Mouse (Mus musculus): ENCODE measurements around the gene Sh3bp1. TPM values are rescaled to one million over a fixed set of nuclear protein-coding genes. Genes with fewer than 3 reads are reported as not detected.

Sh3bp1 gene
- polyA plus RNA-seq (2015; fragmentation: Nextera tagmentation; extraction: Ambion mirVana), result 22.7 and 27.4 TPM in 2 replicates

DNA sequence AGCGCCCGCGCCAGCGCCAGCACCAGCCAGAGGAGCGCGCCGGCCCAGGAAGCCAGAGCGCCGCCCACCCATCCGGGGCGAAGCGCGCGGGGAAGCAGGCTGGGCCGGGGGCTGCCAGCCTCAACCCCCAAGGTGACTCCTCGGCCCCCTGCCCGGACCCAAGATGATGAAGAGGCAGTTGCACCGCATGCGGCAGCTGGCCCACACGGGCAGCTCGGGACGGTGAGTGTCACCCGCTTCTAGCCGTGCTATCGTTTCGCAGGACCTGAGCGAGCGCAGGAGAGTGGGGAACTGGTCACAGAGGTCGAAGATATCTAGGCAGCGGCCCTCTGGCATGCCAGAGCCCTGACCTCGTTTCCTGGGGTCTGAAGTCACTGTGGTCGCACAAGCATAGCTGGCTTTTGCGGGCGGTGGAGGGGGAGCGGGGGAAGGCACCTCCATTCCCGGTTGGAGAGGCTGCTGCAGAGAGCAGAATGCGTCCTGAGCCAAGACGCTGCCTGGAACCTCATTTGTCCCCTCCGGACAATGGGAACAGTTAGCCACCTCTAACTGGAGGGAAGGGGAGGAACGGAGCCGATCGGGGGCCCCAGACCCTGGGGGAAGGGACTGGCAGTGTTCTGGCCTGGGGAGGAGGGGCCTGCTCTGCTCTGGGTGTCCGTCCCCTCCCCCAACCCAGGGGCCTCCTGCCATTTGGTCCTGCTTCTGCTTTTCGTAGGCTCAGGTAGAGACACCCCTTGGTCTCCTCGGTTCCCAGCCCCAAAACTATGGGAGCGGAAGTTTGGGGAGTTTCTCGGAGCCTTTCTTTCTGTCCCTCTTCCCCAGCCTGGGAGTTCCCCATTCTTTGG, at the start of gene Sh3bp1:
TSS of gene Sh3bp1 (plus strand) at position 29 of the 845 bp plus-strand sequence.
- peak within 1 kb of the TSS; percentile 77 for H3K4me3 ChIP-seq (ENCODE audit: low read depth, low read length)
- peak; percentile 28; the same call in 1 of the 2 replicates for ATAC-seq (ENCODE audit: low FRiP score, low TSS enrichment)
- no peaks in the 10 kb centered on the region for H3K9me3 ChIP-seq (ENCODE audit: control insufficient read depth, low read length)
- H3K27ac ChIP-seq (replicated peaks), result peak within 1 kb of the TSS; percentile 85
- under 1% methylated on average over 43 of the region's 47 CpGs for WGBS
- H3K4me1 ChIP-seq (replicated peaks; ENCODE audit: control insufficient read depth, insufficient read depth), result peaks cover 7% of the 10 kb centered on the region
- H3K9ac ChIP-seq (ENCODE audit: low read length), result peak within 1 kb of the TSS; percentile 79
- H3K36me3 ChIP-seq (ENCODE audit: control insufficient read depth, insufficient read depth, low read length), result peaks cover 2% of the 10 kb centered on the region; the same call in 1 of the 2 replicates
- TF ChIP-seq CTCF (IDR thresholded peaks at IDR 0.05; ENCODE audit: low read depth) (no peak), EP300 (optimal IDR thresholded peaks at IDR 0.05) (no peak)
- H3K27me3 ChIP-seq (ENCODE audit: control insufficient read depth, insufficient read depth, low read length), result no peaks in the 10 kb centered on the region
- peak within 1 kb of the TSS; percentile 86 for H3K4me2 ChIP-seq (replicated peaks; ENCODE audit: low read depth)
- DNase-seq (ENCODE audit: low spot score), result peak; percentile 82

DNA sequence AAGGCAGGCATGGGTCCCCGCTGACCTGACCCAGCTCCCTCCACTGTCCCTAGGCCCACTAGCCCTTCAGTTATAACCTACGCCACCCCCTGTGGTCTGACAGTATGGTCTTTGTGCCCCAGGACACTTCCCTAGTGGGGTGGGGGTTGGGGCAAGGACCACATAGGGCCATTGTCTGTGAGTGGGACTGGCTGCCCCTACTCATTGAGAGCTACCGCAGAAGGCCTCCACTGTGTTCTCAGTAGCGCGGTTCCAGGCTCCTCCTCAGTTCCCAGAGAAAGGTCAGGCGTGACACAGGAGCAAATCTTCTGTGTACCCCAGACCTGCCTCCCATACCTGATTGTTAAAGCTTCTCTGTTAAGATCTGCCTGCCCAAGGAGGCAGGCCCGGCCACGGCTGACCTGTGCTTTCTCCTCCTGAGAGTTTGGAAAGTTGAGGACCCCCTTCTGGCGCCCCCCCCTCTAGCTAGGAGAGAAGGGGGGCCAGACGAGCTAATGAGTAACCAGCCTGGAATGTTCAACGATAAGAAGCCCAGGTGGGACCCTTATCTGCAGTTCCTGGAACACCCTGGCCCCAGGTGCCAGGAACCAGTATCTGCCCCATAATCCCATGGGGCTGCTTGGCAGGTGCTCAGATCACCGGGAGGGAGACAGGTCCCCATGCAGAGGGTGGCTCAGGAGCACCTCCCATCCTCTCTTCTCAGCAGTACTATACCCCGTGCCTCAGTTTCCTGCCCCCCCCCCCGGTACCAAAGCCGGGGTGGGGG, 49.3 kb upstream of the Sh3bp1 start:
- DNase-seq (ENCODE audit: low spot score) (peak; percentile 88), ATAC-seq (ENCODE audit: low FRiP score, low TSS enrichment) (peak; percentile 56)
- TF ChIP-seq CTCF (IDR thresholded peaks at IDR 0.05; ENCODE audit: low read depth) (no peak), EP300 (optimal IDR thresholded peaks at IDR 0.05) (peak; percentile 43)
- Histone ChIP-seq H3K9ac (ENCODE audit: low read length) (peak overlapping the region; percentile 31; the same call in 1 of the 2 replicates), H3K9me3 (ENCODE audit: control insufficient read depth, low read length) (no peaks in the 10 kb centered on the region), H3K4me3 (ENCODE audit: low read depth, low read length) (no peak overlapping the region), H3K4me2 (replicated peaks; ENCODE audit: low read depth) (no peak overlapping the region), H3K4me1 (replicated peaks; ENCODE audit: control insufficient read depth, insufficient read depth) (peaks cover 10% of the 10 kb centered on the region; the same call in 1 of the 2 replicates), H3K27ac (replicated peaks) (peak overlapping the region; percentile 89), H3K27me3 (ENCODE audit: control insufficient read depth, insufficient read depth, low read length) (no peaks in the 10 kb centered on the region), H3K36me3 (ENCODE audit: control insufficient read depth, insufficient read depth, low read length) (peaks cover 9% of the 10 kb centered on the region; the same call in 1 of the 2 replicates)
- 48% methylated on average over 15 of the region's 15 CpGs for WGBS

DNA sequence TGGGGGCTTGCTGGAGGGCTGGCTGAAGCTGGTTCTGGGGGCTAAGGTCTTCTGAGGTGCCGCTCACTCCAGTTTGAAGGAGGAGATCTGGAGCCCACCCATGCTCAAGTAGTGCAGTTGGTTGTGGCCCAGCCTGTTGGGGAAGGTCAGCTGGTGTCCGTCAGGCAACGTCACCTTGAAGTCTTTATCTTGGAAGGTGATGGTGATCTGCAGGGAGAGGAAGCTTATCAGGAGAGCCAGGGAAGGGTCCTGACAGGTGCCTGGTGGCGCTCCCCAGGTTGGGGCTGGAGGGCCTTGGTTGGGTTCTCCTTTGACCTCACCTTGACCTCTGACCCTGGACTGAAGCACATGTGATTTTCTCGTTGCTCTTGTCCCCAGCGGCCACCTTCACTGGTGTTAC, 48.6 kb upstream of the Sh3bp1 start:
- no peak for TF ChIP-seq CTCF (IDR thresholded peaks at IDR 0.05; ENCODE audit: low read depth)
- TF ChIP-seq EP300 (optimal IDR thresholded peaks at IDR 0.05), result no peak
- no peak overlapping the region for H3K9ac ChIP-seq (ENCODE audit: low read length)
- DNase-seq (ENCODE audit: low spot score), result peak; percentile 45

DNA sequence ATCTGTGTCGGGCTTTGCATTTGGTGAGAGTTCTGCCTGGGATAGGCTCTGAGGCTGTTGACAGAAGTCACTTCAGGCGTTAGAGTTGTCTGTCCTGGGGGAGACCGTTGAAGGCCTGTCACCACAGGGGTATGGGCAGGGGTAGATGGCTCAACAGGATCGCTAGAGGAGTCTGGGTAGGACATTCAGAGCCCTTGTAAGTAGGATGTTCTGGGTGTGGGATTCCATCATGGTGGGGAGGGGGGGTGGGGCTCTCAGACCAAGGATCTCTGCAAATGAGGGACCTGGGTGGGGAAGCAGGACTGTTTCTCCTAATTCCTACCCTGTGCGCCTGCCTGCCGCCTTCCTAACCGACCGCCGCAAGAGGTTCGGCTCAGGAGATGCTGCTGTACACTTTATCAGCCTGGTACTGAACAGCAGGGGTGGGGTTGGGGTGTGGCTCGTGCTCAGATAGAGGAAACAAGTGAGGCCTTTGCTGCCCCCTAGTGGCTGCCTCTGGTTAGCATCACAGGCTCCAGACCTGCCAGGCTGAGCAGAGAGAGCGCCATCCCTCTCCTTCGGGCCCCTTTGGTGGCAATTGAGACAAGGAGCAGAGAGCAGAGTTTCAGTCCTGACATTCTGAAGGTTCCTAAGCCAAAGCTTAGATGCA, 47.9 kb upstream of the Sh3bp1 start:
- Histone ChIP-seq H3K4me2 (replicated peaks; ENCODE audit: low read depth) (no peak overlapping the region), H3K9me3 (ENCODE audit: control insufficient read depth, low read length) (no peaks in the 10 kb centered on the region), H3K27ac (replicated peaks) (peak overlapping the region; percentile 89), H3K4me1 (replicated peaks; ENCODE audit: control insufficient read depth, insufficient read depth) (peaks cover 4% of the 10 kb centered on the region; the same call in 1 of the 2 replicates), H3K9ac (ENCODE audit: low read length) (no peak overlapping the region), H3K27me3 (ENCODE audit: control insufficient read depth, insufficient read depth, low read length) (no peaks in the 10 kb centered on the region), H3K4me3 (ENCODE audit: low read depth, low read length) (no peak overlapping the region), H3K36me3 (ENCODE audit: control insufficient read depth, insufficient read depth, low read length) (peaks cover 9% of the 10 kb centered on the region; the same call in 1 of the 2 replicates)
- DNase-seq (ENCODE audit: low spot score) (peak; percentile 97), ATAC-seq (ENCODE audit: low FRiP score, low TSS enrichment) (peak; percentile 65)
- WGBS, result 9% methylated on average over 13 of the region's 13 CpGs
- TF ChIP-seq EP300 (optimal IDR thresholded peaks at IDR 0.05) (no peak), CTCF (IDR thresholded peaks at IDR 0.05; ENCODE audit: low read depth) (peak; percentile 99)

More for the DNA sequence above, 48.6 kb upstream of the Sh3bp1 start:
- Histone ChIP-seq H3K4me2 (replicated peaks; ENCODE audit: low read depth) (no peak overlapping the region), H3K4me3 (ENCODE audit: low read depth, low read length) (no peak overlapping the region), H3K27ac (replicated peaks) (peak overlapping the region; percentile 89), H3K9me3 (ENCODE audit: control insufficient read depth, low read length) (no peaks in the 10 kb centered on the region), H3K36me3 (ENCODE audit: control insufficient read depth, insufficient read depth, low read length) (peaks cover 9% of the 10 kb centered on the region; the same call in 1 of the 2 replicates), H3K27me3 (ENCODE audit: control insufficient read depth, insufficient read depth, low read length) (no peaks in the 10 kb centered on the region), H3K4me1 (replicated peaks; ENCODE audit: control insufficient read depth, insufficient read depth) (peaks cover 4% of the 10 kb centered on the region; the same call in 1 of the 2 replicates)
- WGBS, result 53% methylated on average over 6 of the region's 6 CpGs
- no peak for ATAC-seq (ENCODE audit: low FRiP score, low TSS enrichment)

DNA sequence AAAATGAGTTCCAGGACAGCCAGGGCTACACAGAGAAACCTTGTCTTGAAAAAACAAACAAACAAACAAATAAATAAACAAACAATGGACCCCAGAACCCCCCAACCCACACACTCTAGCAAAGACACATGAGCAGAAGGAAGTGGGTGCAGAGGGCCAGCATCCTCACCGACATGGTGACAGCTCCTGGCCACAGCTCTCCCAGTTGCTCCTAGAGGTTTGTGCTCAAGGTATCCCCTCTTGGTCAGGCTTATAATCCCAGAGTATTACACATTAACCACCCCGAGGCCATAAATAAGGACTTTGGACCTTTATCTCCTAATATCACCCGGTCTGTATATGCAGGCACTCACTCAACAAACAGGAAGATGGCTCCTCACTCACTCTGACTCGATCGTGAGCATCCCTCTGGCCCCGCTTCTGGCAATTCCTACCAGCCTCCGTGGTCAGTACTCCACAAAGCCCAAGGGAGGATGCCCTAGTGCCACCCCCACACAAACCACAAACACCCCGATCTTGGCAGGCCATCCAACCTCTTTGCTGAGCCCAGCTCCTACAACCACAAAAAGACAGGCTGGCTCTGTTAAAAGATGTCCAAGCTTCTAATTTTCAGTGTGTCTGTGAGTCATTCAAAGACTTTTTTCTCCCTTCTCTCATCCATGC, 44.1 kb upstream of the Sh3bp1 start, which contains the start of gene Lgals2:
TSS of gene Lgals2 (minus strand) at position 227 of the 663 bp plus-strand sequence.
- no peak within 1 kb of the TSS for H3K27ac ChIP-seq (replicated peaks)
- 63% methylated on average over 8 of the region's 8 CpGs for WGBS
- TF ChIP-seq CTCF (IDR thresholded peaks at IDR 0.05; ENCODE audit: low read depth) (no peak), EP300 (optimal IDR thresholded peaks at IDR 0.05) (no peak)
- H3K4me2 ChIP-seq (replicated peaks; ENCODE audit: low read depth), result no peak within 1 kb of the TSS
- ATAC-seq (ENCODE audit: low FRiP score, low TSS enrichment) (no peak), DNase-seq (ENCODE audit: low spot score) (no peak)
- no peak within 1 kb of the TSS for H3K4me3 ChIP-seq (ENCODE audit: low read depth, low read length)
- no peaks in the 10 kb centered on the region for H3K36me3 ChIP-seq (ENCODE audit: control insufficient read depth, insufficient read depth, low read length)
- H3K9ac ChIP-seq (ENCODE audit: low read length), result no peak within 1 kb of the TSS
- H3K27me3 ChIP-seq (ENCODE audit: control insufficient read depth, insufficient read depth, low read length), result no peaks in the 10 kb centered on the region
- H3K9me3 ChIP-seq (ENCODE audit: control insufficient read depth, low read length), result no peaks in the 10 kb centered on the region
- no peaks in the 10 kb centered on the region for H3K4me1 ChIP-seq (replicated peaks; ENCODE audit: control insufficient read depth, insufficient read depth)

All from stomach, postnatal 0 days (tissue).